Mouse (Mus musculus) heart, postnatal 0 days (tissue): ENCODE data around the gene Sfrp5.

Source experiments
- CTCF ChIP-seq: IDR thresholded peaks from 2 replicates; pipeline ENCODE4 v1.5.1; 2016; ENCODE audit warnings: antibody characterized with exemption, control low read depth, low read depth
- EP300 ChIP-seq: IDR thresholded peaks from 2 replicates; pipeline ENCODE4 v1.6.1; 2016; ENCODE audit warnings: antibody characterized with exemption, low read depth

DNA sequence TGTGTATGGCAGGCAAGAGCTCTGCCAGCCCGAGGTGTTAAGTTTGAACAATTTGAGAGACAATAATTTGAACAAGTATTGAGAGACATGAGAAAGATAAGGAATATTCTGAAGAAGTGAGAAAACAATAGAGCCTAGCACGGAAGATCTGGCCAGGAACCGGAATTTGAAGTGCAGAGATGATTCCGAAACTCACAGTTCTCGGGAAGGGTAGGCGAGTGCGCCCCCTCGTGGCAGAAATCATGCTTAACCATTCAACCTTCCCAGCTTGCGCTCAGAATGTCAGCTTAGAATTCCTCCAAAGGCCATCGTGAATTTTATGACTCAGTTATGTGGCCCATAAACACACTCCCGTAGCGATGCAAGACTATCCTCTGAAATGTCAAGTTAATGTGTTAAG is 35.9 kb downstream of the Sfrp5 start:
- peak; percentile 93 for TF ChIP-seq CTCF
- TF ChIP-seq EP300: no peak
